Mouse (Mus musculus) embryonic fibroblast, embryonic 13.5 days (primary cell): ENCODE measurements around the gene Krt33a.

ENCODE experiments used
- CTCF ChIP-seq: IDR thresholded peaks from 2 replicates; pipeline ENCODE4 v1.5.1; 2011; ENCODE audit warnings: mild to moderate bottlenecking, control low read depth, low read length, moderate library complexity, borderline replicate concordance; ENCODE audit not compliant: insufficient read depth
- POLR2A ChIP-seq: IDR thresholded peaks from 2 replicates; pipeline ENCODE4 v1.6.1; 2011; ENCODE audit warnings: low read depth, mild to moderate bottlenecking, control low read depth, low read length, moderate library complexity

GRCm38 (mm10) chr11:99989881-99990405, 26.1 kb downstream of the Krt33a start:
- TF ChIP-seq CTCF, result no peak
- no peak for TF ChIP-seq POLR2A
